Mouse (Mus musculus) gastrocnemius, postnatal 10 days (tissue): ENCODE measurements around the gene Pik3r4. TPM values are rescaled to one million over a fixed set of nuclear protein-coding genes. Genes with fewer than 3 reads are reported as not detected.
A peak's percentile ranks its signal among the peaks of the same experiment; 100 is the strongest.

Experiments
- DNase-seq: peaks from one replicate; pipeline ENCODE4 v3.0.0; 2021; ENCODE audit warnings: mixed read lengths
- total RNA-seq, 2 experiments: library from RNA; stranded (reverse); gene quantifications; 2 replicates each; pipeline ENCODE4 v1.2.3; 2021

Pik3r4 gene
- total RNA-seq, 2 experiments from 2014 or later, result 12.3 to 14.6 TPM

DNA sequence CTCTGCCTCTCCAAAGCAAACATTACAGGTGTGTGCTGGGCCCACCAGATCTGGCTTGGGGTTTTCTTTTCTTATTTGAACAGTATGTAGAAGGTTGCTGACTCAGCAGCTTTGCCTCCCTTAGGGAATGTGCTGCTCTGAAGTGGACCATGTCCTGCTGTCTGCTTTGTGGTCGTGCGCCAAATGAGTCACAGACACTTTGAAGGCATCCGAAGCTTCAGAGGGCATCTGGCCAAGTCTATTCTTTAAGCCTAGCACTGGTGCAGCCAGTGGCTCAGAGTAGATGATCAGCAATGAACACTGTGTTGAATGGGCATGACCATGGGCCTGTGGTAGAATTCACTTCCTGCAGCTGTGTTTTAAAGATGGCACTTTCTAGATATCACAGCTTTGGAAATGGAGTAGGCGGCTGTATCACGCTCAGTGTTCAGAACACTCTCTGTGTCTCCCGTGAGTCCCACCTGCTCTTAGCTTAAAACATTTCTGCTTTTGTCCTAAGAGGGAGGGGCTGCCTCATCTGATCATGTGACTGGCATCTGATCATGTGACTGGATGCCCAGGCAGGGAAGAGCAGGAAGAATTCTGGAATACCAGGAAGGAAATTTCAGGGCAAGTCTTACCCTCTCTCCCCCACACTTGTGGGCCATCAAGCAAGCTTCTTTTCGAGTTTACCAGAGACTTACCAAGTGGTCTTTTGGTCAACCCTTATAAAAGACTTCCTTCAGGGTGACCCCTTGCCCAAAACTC, 54.2 kb downstream of the Pik3r4 start:
- DNase-seq, result no peak

- no peak for DNase-seq
Measured at GRCm38 (mm10) chr9:105697764-105698396, 55.1 kb downstream of the Pik3r4 start.

GRCm38 (mm10) chr9:105700702-105701101, 57.9 kb downstream of the Pik3r4 start:
- no peak for DNase-seq

DNA sequence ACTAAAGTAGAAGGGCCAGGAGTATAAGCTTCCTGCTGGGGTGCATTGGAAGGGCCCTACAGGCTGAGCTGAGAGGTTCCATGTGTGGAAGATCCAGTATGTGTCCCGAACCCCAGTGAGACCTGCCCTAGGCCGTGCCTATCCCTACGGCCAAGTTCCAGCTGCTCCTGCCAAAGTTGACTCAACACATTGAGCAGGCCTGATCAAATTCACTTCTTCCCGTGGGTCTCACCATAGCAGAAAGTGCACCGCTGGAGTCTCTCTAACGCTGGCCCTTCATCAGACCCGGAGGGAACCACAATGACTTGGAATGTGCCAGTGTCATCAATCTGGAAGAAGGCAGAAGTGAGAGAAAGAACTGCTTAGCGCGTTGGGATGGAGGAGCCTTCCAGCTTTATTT, 59.2 kb downstream of the Pik3r4 start:
- DNase-seq, result peak; percentile 19

DNA sequence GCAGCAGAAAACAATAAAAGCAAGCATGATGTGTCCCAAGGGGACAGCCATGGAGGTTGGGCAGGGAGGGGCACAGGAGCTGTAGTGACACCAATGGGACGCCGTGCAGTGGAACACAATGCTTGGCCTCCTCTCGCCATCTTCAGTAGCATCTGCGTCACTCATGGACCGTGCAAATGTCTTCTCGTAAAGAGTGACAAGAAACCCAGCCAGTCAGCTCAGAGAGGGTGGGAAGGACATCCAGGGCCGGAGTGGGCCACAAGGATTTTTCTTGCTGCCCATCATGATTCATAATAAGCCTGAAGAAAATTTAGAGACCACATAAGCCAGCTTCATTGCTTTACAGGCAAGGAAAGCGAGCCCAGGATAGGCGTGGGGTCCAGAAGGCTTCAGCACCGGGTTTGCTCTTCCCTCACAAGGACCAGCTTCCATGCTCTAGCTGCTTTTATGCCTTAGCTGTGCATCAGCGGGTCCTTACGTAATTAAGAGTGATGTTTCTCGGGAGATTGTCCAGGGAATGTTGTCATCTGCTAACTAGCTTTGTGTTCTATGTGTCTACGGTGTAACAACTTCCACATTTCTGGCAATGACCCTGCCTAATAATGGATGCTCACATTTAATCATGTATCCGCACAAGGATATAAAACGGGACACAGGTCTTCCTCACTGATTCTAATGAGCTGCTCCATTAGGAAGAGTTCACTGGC, 61.6 kb downstream of the Pik3r4 start:
- DNase-seq, result no peak

GRCm38 (mm10) chr9:105705011-105705410, 62.2 kb downstream of the Pik3r4 start:
- no peak for DNase-seq

DNA sequence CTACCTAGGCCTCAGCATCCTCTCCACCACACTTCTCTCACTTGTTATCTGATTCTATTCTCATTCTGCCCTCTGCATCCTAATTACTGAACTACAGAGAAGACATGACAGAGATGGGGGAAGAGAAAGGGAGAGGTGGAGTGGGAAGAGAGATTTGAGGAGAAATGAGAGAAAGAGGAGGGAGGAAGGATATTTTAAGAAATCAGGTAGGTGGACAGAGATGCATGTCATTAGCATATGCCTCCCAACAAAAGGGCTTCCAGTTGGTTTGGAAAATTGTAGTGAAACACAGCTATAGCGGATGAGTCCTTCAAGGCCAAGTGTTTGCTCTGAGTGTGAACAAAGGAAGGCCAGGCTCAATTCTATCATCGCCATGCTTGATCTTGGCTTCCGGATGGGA, 69.3 kb downstream of the Pik3r4 start:
- DNase-seq, result no peak

- DNase-seq, result no peak
Measured at GRCm38 (mm10) chr9:105719367-105719766, 76.6 kb downstream of the Pik3r4 start.

- DNase-seq, result no peak
Measured at GRCm38 (mm10) chr9:105719851-105720395, 77.1 kb downstream of the Pik3r4 start.

DNA sequence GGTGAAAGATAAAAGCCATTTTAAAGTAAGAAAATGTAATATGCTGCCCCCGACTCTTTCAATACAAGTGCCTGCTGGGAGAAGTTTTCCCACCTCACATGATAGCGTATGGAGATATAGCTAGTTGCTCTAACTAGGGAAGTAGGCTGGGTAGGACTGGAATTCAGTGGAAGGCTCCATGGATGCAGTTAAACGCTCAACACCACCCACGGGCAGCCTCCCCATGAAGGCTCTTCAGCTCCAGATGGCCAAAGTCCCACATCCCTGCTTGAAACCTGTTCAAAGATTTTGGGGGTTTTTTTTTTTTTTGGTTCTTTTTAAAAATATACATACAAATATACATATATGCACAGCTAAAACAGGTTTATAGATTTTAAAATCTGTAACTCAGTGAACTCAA, 77.7 kb downstream of the Pik3r4 start:
- no peak for DNase-seq

- peak; percentile 28 for DNase-seq
Measured at GRCm38 (mm10) chr9:105731976-105732375, 89.2 kb downstream of the Pik3r4 start.

DNA sequence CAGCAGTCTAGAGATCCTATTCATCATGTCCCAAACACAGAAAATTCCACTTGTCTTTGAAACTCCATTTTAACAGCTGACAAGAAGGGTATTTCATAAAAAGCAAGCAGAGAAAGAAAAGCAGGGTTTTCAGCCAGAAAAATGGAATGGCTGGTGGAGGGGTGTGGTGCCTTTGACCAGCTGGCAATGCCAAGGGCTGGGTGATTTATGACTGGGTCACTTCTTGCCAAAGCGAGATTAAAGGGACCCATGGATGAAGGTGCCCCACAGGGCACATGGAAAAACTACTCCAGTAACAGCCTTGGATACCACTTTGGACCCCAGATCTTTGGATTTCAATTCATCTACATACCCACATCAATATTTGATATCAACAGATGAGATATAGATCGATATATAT, 91.9 kb downstream of the Pik3r4 start:
- no peak for DNase-seq

- no peak for DNase-seq
Measured at GRCm38 (mm10) chr9:105735195-105735594, 92.4 kb downstream of the Pik3r4 start.

Other genes with a start within 250 kb of the Pik3r4 start
- 1 to 10 TPM; 3.6 to 6.6 TPM for gene Aste1, start 247.6 kb upstream of the Pik3r4 start, total RNA-seq
- gene Nek11, start 247.5 kb upstream of the Pik3r4 start, total RNA-seq, result under 1 TPM in 1 of 2 experiments, not detected in 1; 0.14 TPM
- gene Atp2c1, start 115.7 kb upstream of the Pik3r4 start, total RNA-seq, result 10 to 100 TPM; 35.7 to 47.4 TPM
- gene Col6a6, start 185.2 kb downstream of the Pik3r4 start, total RNA-seq, result 10 to 100 TPM; 32.5 to 45.0 TPM